Mouse (Mus musculus) liver, postnatal 0 days (tissue): ENCODE measurements around the gene Tbx2.

ENCODE experiments used
- CTCF ChIP-seq: sonication (generic); IDR thresholded peaks from 2 replicates; pipeline ENCODE4 v1.5.1; 2016; ENCODE audit warnings: antibody characterized with exemption, low read depth
- EP300 ChIP-seq: IDR thresholded peaks from 2 replicates; pipeline ENCODE4 v1.6.1; 2016; ENCODE audit warnings: antibody characterized with exemption, low read depth, mild to moderate bottlenecking

DNA sequence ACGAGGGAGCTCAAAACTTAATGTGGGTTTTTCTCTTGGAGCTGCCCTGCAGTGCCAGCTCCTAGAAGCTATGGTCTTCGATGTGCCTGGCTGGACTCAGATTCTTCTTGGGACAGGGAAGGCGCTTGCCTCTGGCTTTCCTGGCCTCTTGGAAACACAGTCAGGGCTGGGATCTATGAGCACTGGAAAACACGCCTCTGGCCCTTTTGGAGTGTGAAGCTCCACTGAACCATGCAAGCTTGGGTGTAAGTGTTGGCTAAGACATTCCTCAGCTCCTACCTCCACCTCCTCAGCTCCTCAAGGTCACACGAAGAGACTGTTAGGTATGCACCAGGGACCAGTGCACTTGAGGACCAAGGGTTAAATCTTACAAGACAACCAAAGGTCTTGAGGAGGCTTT is 12.6 kb downstream of the Tbx2 start:
- TF ChIP-seq CTCF, result no peak
- TF ChIP-seq EP300, result no peak
